Mouse (Mus musculus) thymus, postnatal 25 days (tissue): ENCODE results near the gene Soga3.

Source experiments
- DNase-seq: peaks from one replicate; pipeline ENCODE4 v3.0.0; 2022

The Soga3 gene

GRCm38 (mm10) chr10:29211453-29211852 lies 67.8 kb downstream of the Soga3 start, which contains the start of gene 9330159F19Rik:
TSS of gene 9330159F19Rik (plus strand) at chr10:29211606.
- DNase-seq = no peak

GRCm38 (mm10) chr10:29213534-29214100 lies 70.0 kb downstream of the Soga3 start:
- DNase-seq = no peak

GRCm38 (mm10) chr10:29216957-29217356 lies 73.3 kb downstream of the Soga3 start:
- no peak for DNase-seq

GRCm38 (mm10) chr10:29217451-29217850 lies 73.8 kb downstream of the Soga3 start:
- no peak for DNase-seq

- no peak for DNase-seq
Observed at GRCm38 (mm10) chr10:29225329-29225728, 81.7 kb downstream of the Soga3 start.

GRCm38 (mm10) chr10:29231208-29231607 lies 87.6 kb downstream of the Soga3 start:
- no peak for DNase-seq
